Mouse (Mus musculus) gastrocnemius, postnatal 36 days (tissue): Measurements from ENCODE around the gene Slc48a1. TPM values are rescaled to one million over a fixed set of nuclear protein-coding genes. Genes with fewer than 3 reads are reported as not detected.

ENCODE experiments used
- DNase-seq, 2 experiments: peaks; one replicate each; pipeline ENCODE4 v3.0.0; 2022
- intact Hi-C: fragments of 180-260 bp; cut with DNase I; formaldehyde crosslinking; loops from one replicate; pipeline ENCODE4 v1.15.1; 2025
- total RNA-seq, 2 experiments: library from RNA; stranded (reverse); gene quantifications; 2 replicates each; pipeline ENCODE4 v1.2.3; 2021

Slc48a1 gene
- total RNA-seq, 2 experiments from 2014 or later, result 44.8 to 46.2 TPM

DNA sequence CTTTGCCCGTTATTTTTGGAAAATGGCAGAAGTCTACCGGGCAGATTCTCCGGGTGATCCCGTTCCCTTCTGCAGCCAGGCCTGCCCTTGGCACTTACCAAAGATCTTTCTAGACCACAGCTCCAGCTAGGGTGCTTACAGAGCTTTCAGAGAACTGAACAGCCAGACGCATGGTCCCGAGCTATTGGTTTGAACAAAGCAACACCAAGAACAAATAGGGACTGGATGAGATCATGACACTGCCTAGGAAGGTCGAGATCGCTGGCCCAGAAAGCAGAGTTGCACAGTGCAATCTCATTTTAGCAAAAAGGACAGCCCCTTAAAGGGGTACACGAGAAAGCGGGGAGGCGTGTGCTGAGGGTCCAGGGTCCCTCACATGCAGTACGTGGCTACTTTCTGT, 45.2 kb downstream of the Slc48a1 start:
- intact Hi-C loops, result no loop called here
- no peak for DNase-seq

DNA sequence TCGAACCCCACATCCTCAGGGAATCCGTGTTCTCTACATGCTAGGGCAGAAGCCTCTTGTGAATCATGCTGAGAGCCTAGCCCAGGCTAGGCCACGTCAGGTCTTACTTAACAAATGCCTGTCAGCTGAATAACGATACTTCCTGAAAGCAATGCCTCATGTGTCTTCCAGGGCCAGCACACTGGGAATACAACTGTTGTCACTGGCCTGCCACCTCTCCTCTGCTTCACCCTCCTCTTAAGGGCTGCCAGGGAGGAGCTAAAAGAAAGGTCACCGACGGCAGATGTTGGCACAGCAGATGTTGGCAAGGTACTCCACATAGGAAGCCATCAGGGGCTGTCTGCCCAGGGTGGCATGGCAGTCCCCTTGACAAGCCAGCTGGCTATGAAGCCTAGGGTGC, 45.7 kb downstream of the Slc48a1 start:
- no peak for DNase-seq
- intact Hi-C loops, result loop anchor here (1.0 kb wide), 1 partner anchor 25 kb away; no protein-coding TSS in a partner anchor

DNA sequence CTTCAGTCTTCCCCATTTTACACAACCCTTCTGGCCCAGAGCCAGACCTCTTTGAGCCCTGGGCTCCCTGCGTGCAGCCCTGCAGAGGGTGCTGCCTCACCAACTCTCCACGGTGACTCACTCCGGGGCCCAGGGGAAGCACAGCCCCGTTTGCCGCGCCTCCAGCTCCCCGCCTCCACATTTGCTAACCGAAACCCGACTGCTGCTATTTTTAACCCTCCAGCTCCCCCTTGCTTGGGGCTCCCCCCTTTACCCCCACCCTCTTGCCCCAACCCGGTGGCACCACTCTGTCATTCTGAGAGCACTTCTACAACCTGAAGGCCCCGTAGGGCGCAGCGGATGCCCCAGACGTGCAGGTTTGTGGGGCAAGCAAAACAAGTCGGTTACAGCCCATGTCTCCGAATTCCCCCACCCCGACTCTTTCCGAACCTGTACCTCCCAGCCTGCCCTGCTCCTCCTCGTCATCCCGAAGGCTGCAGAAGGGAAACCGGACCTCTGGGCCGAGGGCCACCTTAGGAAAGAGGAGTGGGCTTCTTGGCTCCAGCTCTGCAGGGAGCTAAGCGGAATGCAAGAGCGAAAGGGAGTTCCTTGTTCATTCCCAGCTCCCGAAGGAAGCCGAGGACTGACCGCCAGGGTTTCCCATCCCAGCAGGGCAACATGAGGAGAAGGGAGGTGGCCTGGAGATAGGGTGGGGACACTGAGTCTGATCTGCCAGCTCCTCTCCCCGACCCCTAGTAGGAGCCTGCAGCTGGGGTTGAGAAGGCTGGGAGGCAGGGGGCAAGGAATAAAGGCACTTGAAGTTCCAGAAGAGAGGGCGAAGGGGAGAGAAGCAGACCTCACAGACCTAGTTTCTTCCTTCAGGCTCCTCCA, 47.0 kb downstream of the Slc48a1 start:
- peak; percentile 79 to 80 for DNase-seq
- intact Hi-C loops, result no loop called here

DNA sequence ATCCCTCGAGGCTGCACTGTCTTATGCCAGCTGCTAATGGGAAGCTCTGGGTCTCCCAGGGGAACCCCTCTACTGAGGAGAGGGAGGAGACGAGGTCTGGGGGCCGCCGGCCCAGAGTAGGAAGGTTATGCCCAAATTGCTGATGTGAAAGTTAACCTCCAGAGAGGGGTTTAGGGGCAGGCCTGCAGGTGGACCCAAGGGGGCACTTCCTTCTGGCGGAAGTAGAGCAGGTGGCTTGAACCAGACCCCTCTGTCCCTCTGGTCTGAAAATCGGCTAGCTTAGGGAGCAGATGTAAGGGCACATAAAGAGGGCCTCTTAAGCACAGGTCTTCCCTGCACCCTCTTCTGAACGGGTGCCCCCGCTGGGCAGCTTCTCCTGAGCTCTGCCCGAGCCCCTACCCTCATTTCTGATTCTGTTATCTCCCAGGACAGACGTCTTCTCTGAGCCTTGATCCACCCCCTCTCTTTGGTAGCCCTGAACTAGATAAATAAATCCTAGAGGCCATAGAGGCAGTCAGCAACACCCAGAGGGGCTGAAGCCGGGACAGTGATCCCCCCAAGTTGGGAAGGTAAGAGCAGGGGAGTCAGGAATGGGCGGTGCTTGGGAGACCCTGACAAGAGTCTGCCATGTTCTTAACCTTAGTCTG, 47.7 kb downstream of the Slc48a1 start:
- DNase-seq, result no peak
- intact Hi-C loops, result no loop called here

DNA sequence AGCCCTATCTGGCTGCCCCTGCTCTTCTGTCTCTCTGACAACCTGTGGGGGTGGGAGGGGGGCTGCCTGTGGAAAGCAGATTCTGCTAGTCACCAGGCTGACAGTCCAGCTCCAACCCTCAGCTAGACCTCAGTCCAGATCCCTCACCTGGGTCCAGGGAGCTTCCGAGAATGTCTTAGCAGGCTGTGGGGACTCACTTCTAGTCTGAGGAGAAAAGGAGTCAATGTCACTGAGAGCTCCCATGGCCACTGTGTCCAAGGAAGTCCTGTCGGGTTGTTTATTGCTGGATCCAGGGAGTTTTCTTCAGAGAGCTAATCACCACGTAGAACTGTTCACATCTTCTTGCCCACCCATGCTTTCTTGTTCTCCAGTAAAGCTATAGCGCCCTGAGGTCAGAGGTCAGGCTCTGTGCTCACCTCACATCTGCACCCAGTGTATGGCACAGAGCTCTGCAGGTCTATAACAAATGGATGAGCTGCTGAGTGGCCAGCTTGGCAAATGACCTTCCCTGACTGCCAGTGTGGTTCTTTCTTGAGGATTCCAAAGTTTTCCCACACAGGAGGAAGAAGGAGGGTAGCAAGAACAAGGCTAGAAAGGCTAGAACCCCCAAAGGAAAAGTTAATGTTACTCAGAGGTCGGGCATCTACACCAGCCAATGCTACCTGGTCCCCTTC, 48.4 kb downstream of the Slc48a1 start:
- intact Hi-C loops, result no loop called here
- DNase-seq, result no peak

DNA sequence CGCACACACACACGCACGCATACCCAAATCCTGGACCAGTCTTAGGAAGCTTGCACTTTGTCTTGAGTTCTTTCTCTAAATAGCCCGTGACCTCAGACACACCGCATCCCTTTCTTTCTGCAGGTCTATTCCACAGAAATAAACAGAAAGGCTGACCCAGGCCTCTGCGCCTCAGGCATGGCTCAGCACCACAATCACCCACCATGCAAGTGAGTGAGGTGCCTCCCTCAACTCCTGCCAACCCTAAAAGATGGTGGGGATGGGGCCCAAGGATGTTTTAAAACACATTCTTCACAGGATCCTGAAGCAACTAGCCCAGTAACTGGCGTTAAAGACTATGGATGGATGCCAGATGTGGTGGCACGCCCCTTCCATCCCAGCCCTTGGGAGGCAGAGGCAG, 49.1 kb downstream of the Slc48a1 start:
- no peak for DNase-seq
- intact Hi-C loops, result no loop called here

DNA sequence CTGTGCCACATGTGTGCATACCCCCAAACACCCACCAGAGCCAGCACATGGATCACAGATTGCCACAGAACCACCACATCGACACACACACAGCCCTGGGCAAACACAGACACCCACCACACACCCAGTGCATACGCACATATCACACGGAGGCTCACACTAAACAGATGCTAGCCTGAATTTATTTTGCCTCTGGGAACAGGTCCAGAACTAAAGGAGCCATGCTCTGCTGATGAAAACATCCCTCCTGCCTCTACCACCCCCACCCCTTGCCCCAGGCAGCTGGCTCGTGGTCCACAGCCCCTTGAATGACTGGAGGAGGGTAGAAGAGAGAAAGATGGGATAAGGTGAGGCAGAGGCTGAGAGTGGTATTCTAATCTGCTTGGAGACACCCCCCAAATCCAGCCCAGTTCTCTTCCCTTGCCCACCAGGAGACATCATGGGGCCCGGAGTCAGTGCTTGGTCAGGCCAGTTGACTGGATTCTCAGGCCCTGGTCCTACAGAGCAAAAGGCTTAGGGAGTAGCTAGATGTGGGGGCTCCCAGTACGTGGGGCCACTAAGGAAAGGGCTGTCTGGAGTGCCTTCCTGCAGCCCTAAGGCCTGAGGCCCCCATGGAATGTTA, 50.0 kb downstream of the Slc48a1 start:
- intact Hi-C loops, result no loop called here
- no peak for DNase-seq

DNA sequence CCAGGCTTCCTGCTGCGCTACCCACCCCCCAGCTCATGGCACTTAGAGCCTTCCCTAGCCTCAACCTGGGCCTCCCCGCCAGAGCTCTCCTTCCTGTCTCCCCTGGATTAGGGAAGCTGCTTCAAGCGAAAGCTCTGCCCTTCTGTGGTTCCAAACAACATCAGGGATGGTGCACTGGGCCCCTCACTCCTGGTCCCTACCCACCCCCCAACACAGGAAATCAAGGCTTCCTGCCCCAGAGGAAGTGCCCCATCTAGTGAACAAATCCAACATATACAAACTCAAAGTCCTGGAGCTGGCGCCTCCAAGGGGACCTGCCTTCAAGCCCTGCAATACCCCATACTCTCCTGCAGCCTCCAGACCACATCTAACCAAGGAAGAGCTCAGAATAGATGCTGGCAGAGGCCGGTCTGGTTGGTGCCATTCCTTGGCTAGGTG, 50.6 kb downstream of the Slc48a1 start:
- DNase-seq, result no peak

DNA sequence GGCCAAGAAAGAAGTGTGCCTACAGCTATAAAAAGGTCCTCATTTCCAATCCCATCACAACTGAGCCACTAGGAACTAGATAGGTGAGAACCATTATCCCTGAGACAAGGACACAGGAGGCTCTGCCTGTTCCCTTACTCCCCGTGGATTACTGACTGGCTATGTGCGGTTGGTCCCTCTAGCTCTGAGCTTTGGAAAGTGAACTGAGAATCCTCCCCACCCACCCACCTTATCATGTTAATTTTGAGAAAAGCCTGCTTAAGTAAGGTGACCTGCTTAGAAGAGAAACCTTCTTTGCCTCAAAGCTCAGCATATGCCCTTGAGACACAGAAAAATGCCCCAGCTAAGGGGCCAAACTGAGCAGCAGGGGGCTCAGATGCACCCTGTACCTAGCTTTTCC, 51.1 kb downstream of the Slc48a1 start:
- no peak for DNase-seq
- intact Hi-C loops, result no loop called here

More for the DNA sequence above, 50.6 kb downstream of the Slc48a1 start:
- intact Hi-C loops, result no loop called here

DNA sequence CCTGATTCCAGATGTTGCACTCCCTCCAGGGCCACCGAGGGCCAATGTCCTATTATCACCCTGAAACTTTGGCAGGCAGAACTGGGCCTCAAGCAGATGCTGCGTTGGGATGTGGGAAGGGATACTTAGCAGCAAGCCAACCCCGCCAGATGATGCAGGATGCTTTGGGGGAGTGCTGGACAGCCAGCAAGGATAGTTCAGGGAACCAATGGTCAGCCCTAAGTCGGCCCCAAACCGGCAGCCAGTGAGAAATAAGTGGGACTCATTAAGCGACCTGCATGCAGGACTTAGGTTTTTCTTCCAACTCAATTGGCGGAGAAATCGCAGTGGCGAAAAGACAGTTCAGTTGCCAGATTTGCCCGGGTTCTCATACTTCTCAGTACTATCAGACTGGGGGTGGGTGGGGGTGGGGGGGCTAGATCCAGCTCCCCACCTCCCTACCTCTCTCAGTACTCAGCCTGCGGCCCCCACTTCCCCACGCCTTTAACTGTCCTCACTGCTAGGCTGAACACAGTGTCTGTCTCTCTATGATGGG, 52.0 kb downstream of the Slc48a1 start:
- DNase-seq, result no peak
- intact Hi-C loops, result no loop called here

DNA sequence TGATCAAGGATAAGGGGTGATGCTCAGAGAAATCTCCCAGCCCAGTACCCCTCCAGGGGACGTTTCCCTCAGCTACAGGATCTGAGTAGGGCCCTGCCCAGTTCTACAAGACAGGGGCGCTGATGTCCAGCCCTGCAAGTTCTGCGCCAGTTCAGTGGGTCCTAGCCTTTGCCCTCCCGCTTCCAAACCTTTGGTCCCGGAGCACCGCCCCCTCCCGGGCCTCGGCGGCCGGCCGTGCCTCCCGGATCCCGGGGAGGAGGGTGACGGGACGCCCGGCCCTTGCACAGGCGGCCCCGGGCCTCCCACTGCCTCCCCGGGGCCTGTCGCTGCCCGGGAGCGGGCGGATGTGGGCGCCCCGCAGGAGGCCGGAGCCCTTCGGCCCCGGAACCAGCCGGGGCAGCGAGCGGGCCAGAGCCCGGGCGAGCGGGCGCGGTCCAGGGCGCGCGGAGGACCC, 52.5 kb downstream of the Slc48a1 start:
- intact Hi-C loops, result no loop called here
- no peak for DNase-seq

DNA sequence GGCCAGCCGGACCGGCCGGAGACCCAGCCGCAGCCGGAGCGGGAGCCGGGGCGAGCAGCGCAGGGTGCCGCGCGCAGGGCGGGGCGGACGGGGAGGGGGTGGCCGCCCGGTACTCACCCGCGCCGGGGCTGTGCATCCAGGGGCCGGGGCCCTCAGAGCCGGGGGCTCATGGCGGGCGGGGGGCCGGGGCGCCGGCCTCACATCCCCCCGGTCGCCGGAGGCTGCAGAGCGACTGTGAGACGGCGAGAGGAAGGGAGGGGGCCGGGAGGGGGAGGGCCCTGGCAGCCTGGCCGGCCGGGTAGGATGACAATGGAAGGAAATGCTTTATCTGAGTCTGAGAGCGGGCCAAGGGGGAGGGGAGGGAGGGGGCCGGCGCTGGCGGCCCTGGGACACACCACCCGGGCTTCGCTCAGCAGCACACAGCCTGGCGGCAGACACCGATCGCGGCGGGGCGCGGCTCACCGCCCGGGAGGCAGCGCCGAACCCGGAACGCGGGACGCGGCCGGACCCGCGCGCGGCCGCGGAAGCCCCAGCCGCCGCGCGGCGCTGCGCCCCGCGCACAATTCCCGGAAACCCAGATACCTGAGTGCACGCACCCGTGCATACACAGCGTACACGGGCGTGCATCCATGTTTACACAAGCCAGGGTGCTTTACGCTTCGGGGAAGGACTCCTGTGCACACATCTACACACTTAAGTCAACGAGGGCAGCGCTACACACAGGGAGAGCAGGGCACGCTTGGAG, 53.1 kb downstream of the Slc48a1 start:
- peak in 1 of 2 experiments; percentile 61 for DNase-seq
- intact Hi-C loops, result no loop called here

DNA sequence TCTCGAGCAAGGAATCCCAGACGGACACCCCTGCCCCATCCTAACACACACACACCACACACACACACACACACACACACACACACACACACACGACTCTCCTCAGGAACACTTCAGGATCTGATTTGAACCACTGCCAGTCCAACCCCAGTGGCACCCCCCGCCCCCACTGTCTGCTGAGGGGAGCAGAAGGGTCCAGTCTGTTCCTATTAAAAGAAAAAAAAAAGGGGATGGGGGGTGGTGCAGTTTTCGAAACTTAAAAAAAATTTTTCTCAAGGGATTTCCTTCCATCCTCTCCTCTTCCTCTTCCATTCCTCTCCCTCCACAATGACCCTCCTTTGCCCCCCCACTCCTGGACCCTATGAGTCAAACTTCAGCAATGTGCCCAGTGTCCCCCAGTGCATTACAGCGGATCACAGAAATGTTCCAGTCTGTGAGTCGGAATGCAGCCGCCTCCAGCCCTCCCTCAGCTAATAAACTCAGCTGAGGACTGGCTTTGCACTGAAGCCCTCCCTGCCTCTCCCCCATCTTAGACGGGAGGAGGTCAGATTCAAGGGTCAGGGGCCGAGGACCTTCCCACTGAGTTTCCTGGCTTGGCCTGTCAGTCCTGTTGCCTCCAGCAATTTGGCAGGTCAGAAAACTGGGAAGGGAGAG, 53.8 kb downstream of the Slc48a1 start:
- peak in 1 of 2 experiments; percentile 48 for DNase-seq
- intact Hi-C loops, result no loop called here

DNA sequence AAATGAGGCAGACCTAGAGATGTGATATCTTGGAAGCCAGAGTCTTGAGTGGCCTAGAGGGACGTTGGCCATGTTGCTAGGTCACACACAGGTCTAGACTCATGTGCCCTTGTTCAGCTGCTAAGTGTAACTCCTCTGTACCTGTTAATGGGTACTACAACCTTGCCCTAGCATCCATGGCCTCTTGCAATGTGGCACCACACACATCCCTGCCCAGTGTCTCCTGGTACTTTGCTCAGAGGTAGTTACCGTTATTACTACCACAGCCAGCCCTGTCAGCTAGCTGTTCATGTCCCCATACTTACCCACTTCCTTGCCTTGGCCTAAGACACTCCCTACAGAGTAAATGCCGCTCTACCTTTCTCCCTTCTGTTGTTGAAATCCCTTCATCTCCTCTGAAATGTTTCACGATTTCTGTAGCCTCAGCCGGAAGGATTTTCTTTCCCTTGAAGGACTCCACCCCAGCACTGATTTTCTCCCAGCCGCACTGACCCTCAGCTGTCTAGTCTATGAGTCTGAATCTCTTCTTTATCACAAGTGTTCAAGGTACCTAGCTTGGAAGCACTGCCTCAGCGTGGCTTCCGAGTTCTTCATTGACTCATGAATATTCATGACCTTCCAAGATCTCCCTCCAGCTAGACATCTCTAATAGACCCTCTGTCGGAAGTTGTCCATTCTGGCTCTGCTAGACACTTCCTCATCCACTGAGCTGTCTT, 54.6 kb downstream of the Slc48a1 start:
- DNase-seq, result no peak
- intact Hi-C loops, result no loop called here

DNA sequence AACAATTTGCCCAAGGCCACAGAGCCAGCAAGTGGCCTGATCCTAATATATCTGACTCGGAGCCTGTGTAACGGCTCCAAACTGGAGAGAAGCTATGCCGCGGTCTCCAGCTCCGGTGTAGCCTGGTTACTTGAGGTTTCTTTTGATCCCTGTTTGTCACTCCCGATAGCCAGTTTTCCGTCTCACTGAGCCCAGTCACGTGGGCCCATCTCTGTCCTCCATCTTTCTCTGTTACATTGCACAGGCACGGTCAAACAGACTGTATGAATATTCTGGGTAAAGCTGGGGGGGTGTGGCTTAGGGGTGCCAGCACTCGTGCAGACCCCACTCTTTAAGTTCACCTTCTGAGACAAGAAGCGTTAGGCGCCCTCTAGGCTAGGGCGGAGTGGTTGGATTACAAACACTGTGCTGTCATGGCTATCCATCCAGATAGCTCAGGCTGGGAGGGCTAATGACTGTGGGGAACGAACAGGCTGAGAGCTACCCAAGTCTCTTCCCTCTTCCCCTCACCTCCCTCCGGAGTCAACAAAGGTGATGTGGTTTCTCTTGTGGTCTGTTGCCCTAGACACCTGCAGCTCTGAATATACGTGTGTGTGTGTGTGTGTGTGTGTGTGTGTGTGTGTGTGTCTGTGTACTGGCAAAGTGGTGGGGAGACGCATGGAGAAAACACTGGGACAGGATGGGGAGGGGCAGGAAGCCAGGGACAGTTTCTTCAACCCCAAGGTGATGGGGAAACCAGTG, 58.0 kb downstream of the Slc48a1 start:
- intact Hi-C loops, result no loop called here
- no peak for DNase-seq

DNA sequence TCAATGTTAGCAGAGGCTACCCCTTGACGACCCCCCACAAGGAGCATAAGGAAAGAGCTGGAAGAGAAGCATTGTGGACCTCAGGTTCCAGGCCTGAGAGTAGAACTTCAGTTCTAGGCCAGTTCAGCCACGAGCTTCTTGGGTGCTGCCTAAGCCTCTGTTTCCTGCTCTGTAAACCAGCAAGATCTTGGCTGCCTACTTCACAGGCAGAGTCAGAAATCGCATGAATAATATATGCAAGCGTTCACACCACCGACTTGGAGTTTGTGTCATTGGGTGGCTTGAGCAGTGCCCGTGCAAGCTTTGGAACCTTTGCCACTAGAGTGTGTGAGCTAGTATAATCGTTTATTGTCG, 58.6 kb downstream of the Slc48a1 start:
- intact Hi-C loops, result no loop called here
- DNase-seq, result no peak

DNA sequence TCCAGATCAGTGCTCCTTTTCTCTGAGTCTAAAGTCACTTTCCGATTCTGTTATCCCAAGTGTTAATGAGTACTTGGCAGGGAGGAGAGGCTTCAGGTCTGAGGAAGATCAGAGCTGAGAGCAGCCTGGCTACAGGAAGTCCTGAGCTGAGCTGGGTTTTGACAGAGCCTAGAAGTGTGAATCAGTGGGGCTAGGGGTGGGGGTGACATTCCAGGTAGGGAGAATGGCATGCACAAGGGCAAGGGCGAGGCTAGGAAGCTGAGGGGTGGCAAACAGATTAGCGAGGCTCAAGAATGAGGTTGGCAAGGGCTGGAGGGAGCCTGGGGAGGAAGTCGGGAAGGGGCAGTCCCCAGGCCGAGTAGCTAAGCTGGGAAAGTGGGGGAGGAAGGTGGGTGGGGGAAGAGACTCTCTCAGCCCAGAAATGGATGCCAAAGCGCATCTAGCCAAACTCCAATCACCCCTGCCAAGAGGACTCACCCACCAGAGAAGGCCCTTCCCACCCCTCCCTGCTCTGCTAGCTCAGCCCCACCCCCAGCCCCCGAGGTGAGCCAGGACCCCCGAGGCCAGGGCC, 59.3 kb downstream of the Slc48a1 start:
- intact Hi-C loops, result no loop called here

DNA sequence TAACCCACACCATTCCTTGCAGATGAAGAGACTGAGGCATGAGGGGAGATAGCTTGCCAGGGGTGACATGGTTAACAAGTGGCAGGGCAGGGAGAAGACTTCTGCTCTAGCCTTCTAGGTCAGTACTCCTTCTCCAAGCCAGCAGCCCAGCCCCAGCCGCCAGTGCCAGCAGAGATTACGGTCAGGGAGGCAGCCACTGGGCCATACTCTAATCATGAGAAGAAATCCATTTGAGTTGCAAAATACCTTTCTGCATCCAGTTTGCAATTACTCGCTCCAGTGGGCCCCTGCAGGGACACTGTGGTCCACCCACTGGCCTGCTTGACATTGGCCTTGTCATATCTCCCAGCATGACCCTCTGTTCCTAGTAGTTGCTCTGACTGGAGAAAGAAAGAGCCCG, 60.1 kb downstream of the Slc48a1 start:
- DNase-seq, result peak in 1 of 2 experiments; percentile 45
- intact Hi-C loops, result no loop called here

More for the DNA sequence above, 59.3 kb downstream of the Slc48a1 start:
- DNase-seq, result peak in 1 of 2 experiments; percentile 50
